Mouse (Mus musculus) T-cell, adult 66 days (primary cell): Measurements from ENCODE around the gene 1810037I17Rik. TPM values are rescaled to one million over a fixed set of nuclear protein-coding genes. Genes with fewer than 3 reads are reported as not detected.

Experiments
- total RNA-seq, 2 experiments: library from RNA; stranded (reverse); gene quantifications; 3 replicates in 1 of 2; 4 replicates in 1 of 2; pipeline ENCODE4 v1.2.4; 2023

The 1810037I17Rik gene
- 10 to 100 TPM; 21.2 to 27.5 TPM for total RNA-seq

GRCm38 (mm10) chr3:122924009-122924914, at the start of gene 1810037I17Rik:
1810037I17Rik (plus strand) TSS chr3:122924203.

GRCm38 (mm10) chr3:122894772-122895171, 29.2 kb upstream of the 1810037I17Rik start, which contains the start of gene Fabp2:
Fabp2 (plus strand) TSS chr3:122895072.

DNA sequence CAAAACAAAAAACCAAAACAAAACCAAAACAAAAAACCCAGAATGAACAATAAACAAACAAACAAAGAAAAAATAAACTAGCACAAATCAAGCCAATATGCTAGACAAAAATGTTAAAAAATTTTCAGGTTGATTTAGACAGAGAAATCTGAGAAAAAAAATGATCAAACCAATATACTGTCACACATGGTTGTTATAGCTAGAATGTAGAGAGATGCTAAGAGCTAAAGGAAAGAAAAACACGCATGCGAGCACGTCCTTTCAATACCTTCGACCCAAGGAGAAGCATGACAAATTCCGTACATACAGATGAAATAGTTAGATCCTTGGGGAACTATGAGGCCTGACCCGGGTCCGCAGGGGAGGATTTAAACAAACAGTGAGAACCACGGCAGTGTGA, 4.7 kb upstream of the 1810037I17Rik start, which contains the start of gene Gm10959:
Gm10959 (minus strand) TSS at position 101 of the 400 bp plus-strand sequence.

Other genes with a start within 250 kb of the 1810037I17Rik start
- gene Pde5a, start 195.3 kb upstream of the 1810037I17Rik start, total RNA-seq: 1 to 10 TPM in 1 of 2 experiments, under 1 TPM in 1; 0.79 to 1.7 TPM
- not detected for gene Fabp2, start 29.1 kb upstream of the 1810037I17Rik start, total RNA-seq
- not detected for gene Gm10959, start 4.8 kb upstream of the 1810037I17Rik start, total RNA-seq
- gene Usp53, start 60.3 kb downstream of the 1810037I17Rik start, total RNA-seq: 10 to 100 TPM; 32.9 to 44.1 TPM
- gene Myoz2, start 110.8 kb downstream of the 1810037I17Rik start, total RNA-seq: not detected